Mouse (Mus musculus) liver, embryonic 15.5 days (tissue): ENCODE data around the gene Prr19. TPM values are rescaled to one million over a fixed set of nuclear protein-coding genes. Genes with fewer than 3 reads are reported as not detected.

ENCODE experiments used
- ATAC-seq: fragments of 200-750 bp; cut with Nextera tagmentation; 2 replicates; pipeline ENCODE4 v1.8.0; 2017; ENCODE audit warnings: moderate number of reproducible peaks, mild to moderate bottlenecking, moderate library complexity; ENCODE audit not compliant: insufficient read depth
- H3K27ac ChIP-seq: fragments of 300-500 bp; sonication (generic); replicated peaks from 2 replicates; pipeline ENCODE4 v1.5.1; 2015; ENCODE audit warnings: mild to moderate bottlenecking, inconsistent platforms
- H3K27me3 ChIP-seq: fragments of 300-500 bp; sonication (generic); 2 replicates; pipeline ENCODE4 v1.6.1; 2015; ENCODE audit warnings: mild to moderate bottlenecking, inconsistent platforms
- H3K36me3 ChIP-seq: fragments of 300-500 bp; sonication (generic); replicated peaks from 2 replicates; pipeline ENCODE4 v1.6.1; 2015; ENCODE audit warnings: moderate library complexity, mild to moderate bottlenecking, inconsistent platforms
- H3K4me1 ChIP-seq: fragments of 300-500 bp; sonication (generic); replicated peaks from 2 replicates; pipeline ENCODE4 v1.6.1; 2015; ENCODE audit warnings: inconsistent platforms
- H3K4me2 ChIP-seq: fragments of 300-500 bp; sonication (generic); 2 replicates; pipeline ENCODE4 v1.6.1; 2015; ENCODE audit warnings: moderate library complexity, mild to moderate bottlenecking, inconsistent platforms
- H3K4me3 ChIP-seq: fragments of 300-500 bp; sonication (generic); replicated peaks from 2 replicates; pipeline ENCODE4 v1.5.1; 2015; ENCODE audit warnings: mild to moderate bottlenecking, inconsistent platforms
- H3K9ac ChIP-seq: fragments of 300-500 bp; sonication (generic); 2 replicates; pipeline ENCODE4 v1.6.1; 2015; ENCODE audit warnings: moderate library complexity, mild to moderate bottlenecking, inconsistent platforms
- H3K9me3 ChIP-seq: fragments of 300-500 bp; sonication (generic); replicated peaks from 2 replicates; pipeline ENCODE4 v1.6.1; 2016; ENCODE audit warnings: inconsistent platforms
- WGBS: fragments of 180-500 bp; shearing (Covaris S2); methylation state at CpG from one replicate; pipeline ENCODE4 v1.1.7; 2015; ENCODE audit warnings: mixed read lengths; ENCODE audit not compliant: insufficient replicate concordance; 5-methylcytosine and 5-hydroxymethylcytosine counted together
- polyA plus RNA-seq: library from polyadenylated mRNA; unstranded; fragments of >200 nt; fragmentation: Nextera tagmentation; extraction: Ambion mirVana; gene quantifications from 2 replicates; pipeline ENCODE4 v1.2.1, GENCODE M21; 2015

Gene Prr19
- polyA plus RNA-seq, 1 experiment from 2014 or later, result 0.07 TPM

- Histone ChIP-seq H3K27ac (no peak overlapping the region), H3K4me1 (peaks cover 48% of the 10 kb centered on the region), H3K4me3 (peak overlapping the region; percentile 82; the same call in 1 of the 2 replicates), H3K4me2 (0 out of 2 replicates have a peak overlapping the region, but pooled peaks have one; percentile 98), H3K27me3 (no peaks in the 10 kb centered on the region), H3K36me3 (peaks cover 53% of the 10 kb centered on the region), H3K9ac (no peak overlapping the region), H3K9me3 (no peaks in the 10 kb centered on the region)
- WGBS, result 77% methylated on average over 5 of the region's 5 CpGs
- no peak for ATAC-seq
Observed at GRCm38 (mm10) chr7:25284766-25285165, 16.4 kb upstream of the Prr19 start.

GRCm38 (mm10) chr7:25285511-25286238 lies 15.5 kb upstream of the Prr19 start:
- Histone ChIP-seq H3K4me3 (no peak overlapping the region), H3K27me3 (no peaks in the 10 kb centered on the region), H3K36me3 (peaks cover 62% of the 10 kb centered on the region), H3K4me1 (peaks cover 44% of the 10 kb centered on the region), H3K9me3 (no peaks in the 10 kb centered on the region), H3K4me2 (no peak overlapping the region), H3K27ac (no peak overlapping the region), H3K9ac (no peak overlapping the region)
- ATAC-seq, result no peak
- 85% methylated on average over 20 of the region's 20 CpGs for WGBS

GRCm38 (mm10) chr7:25286989-25287388 lies 14.2 kb upstream of the Prr19 start:
- no peak overlapping the region for H3K4me3 ChIP-seq
- WGBS, result 81% methylated on average over 8 of the region's 8 CpGs
- ATAC-seq, result no peak
- no peaks in the 10 kb centered on the region for H3K9me3 ChIP-seq
- H3K9ac ChIP-seq, result no peak overlapping the region
- H3K4me1 ChIP-seq, result peaks cover 38% of the 10 kb centered on the region
- no peak overlapping the region for H3K27ac ChIP-seq
- no peaks in the 10 kb centered on the region for H3K27me3 ChIP-seq
- no peak overlapping the region for H3K4me2 ChIP-seq
- H3K36me3 ChIP-seq, result peaks cover 76% of the 10 kb centered on the region

GRCm38 (mm10) chr7:25288011-25288410 lies 13.2 kb upstream of the Prr19 start:
- H3K9me3 ChIP-seq, result no peaks in the 10 kb centered on the region
- no peaks in the 10 kb centered on the region for H3K27me3 ChIP-seq
- no peak for ATAC-seq
- H3K27ac ChIP-seq, result no peak overlapping the region
- H3K4me3 ChIP-seq, result no peak overlapping the region
- peaks cover 32% of the 10 kb centered on the region for H3K4me1 ChIP-seq
- no peak overlapping the region for H3K4me2 ChIP-seq
- WGBS, result 92% methylated on average over 12 of the region's 12 CpGs
- no peak overlapping the region for H3K9ac ChIP-seq
- peaks cover 86% of the 10 kb centered on the region for H3K36me3 ChIP-seq

GRCm38 (mm10) chr7:25288721-25289120 lies 12.5 kb upstream of the Prr19 start:
- Histone ChIP-seq H3K9me3 (no peaks in the 10 kb centered on the region), H3K36me3 (peaks cover 93% of the 10 kb centered on the region), H3K27ac (no peak overlapping the region), H3K4me2 (no peak overlapping the region), H3K4me3 (no peak overlapping the region), H3K4me1 (peaks cover 25% of the 10 kb centered on the region), H3K9ac (no peak overlapping the region), H3K27me3 (no peaks in the 10 kb centered on the region)
- WGBS, result 85% methylated on average over 3 of the region's 3 CpGs
- ATAC-seq, result no peak

GRCm38 (mm10) chr7:25289925-25290324 lies 11.3 kb upstream of the Prr19 start:
- H3K9me3 ChIP-seq, result no peaks in the 10 kb centered on the region
- 89% methylated on average over 3 of the region's 3 CpGs for WGBS
- H3K27ac ChIP-seq, result no peak overlapping the region
- H3K9ac ChIP-seq, result no peak overlapping the region
- H3K27me3 ChIP-seq, result no peaks in the 10 kb centered on the region
- ATAC-seq, result no peak
- peaks cover 93% of the 10 kb centered on the region for H3K36me3 ChIP-seq
- peaks cover 13% of the 10 kb centered on the region; the same call in 1 of the 2 replicates for H3K4me1 ChIP-seq
- no peak overlapping the region for H3K4me2 ChIP-seq
- H3K4me3 ChIP-seq, result no peak overlapping the region

- ATAC-seq, result 0 out of 2 replicates have a peak, but pooled peaks have one; percentile 6
- Histone ChIP-seq H3K27me3 (no peaks in the 10 kb centered on the region), H3K9me3 (no peaks in the 10 kb centered on the region), H3K9ac (no peak overlapping the region), H3K27ac (no peak overlapping the region), H3K4me2 (no peak overlapping the region), H3K36me3 (peaks cover 88% of the 10 kb centered on the region), H3K4me3 (no peak overlapping the region), H3K4me1 (peaks cover 10% of the 10 kb centered on the region; the same call in 1 of the 2 replicates)
- WGBS, result 100% methylated on average over 1 of the region's 1 CpGs
Observed at GRCm38 (mm10) chr7:25290463-25290862, 10.7 kb upstream of the Prr19 start.

- 76% methylated on average over 2 of the region's 2 CpGs for WGBS
- Histone ChIP-seq H3K4me1 (peaks cover 10% of the 10 kb centered on the region; the same call in 1 of the 2 replicates), H3K4me3 (no peak overlapping the region), H3K27ac (no peak overlapping the region), H3K27me3 (no peaks in the 10 kb centered on the region), H3K4me2 (no peak overlapping the region), H3K9me3 (no peaks in the 10 kb centered on the region), H3K9ac (no peak overlapping the region), H3K36me3 (peaks cover 83% of the 10 kb centered on the region)
- ATAC-seq, result 0 out of 2 replicates have a peak, but pooled peaks have one; percentile 5
Observed at GRCm38 (mm10) chr7:25290911-25291310, 10.3 kb upstream of the Prr19 start.

- no peaks in the 10 kb centered on the region for H3K9me3 ChIP-seq
- H3K27ac ChIP-seq, result no peak overlapping the region
- ATAC-seq, result no peak
- no peaks in the 10 kb centered on the region for H3K27me3 ChIP-seq
- H3K4me3 ChIP-seq, result no peak overlapping the region
- WGBS, result 72% methylated on average over 7 of the region's 7 CpGs
- H3K36me3 ChIP-seq, result peaks cover 72% of the 10 kb centered on the region
- no peak overlapping the region for H3K4me2 ChIP-seq
- H3K9ac ChIP-seq, result no peak overlapping the region
- peaks cover 22% of the 10 kb centered on the region for H3K4me1 ChIP-seq
Observed at GRCm38 (mm10) chr7:25292107-25292506, 9.1 kb upstream of the Prr19 start.

- H3K4me2 ChIP-seq, result no peak overlapping the region
- H3K27ac ChIP-seq, result no peak overlapping the region
- peaks cover 60% of the 10 kb centered on the region for H3K36me3 ChIP-seq
- peaks cover 34% of the 10 kb centered on the region for H3K4me1 ChIP-seq
- no peak overlapping the region for H3K4me3 ChIP-seq
- H3K9me3 ChIP-seq, result no peaks in the 10 kb centered on the region
- no peak for ATAC-seq
- no peak overlapping the region for H3K9ac ChIP-seq
- WGBS, result 78% methylated on average over 10 of the region's 10 CpGs
- no peaks in the 10 kb centered on the region for H3K27me3 ChIP-seq
Observed at GRCm38 (mm10) chr7:25293191-25293739, 7.9 kb upstream of the Prr19 start.

GRCm38 (mm10) chr7:25294495-25294894 lies 6.7 kb upstream of the Prr19 start:
- Histone ChIP-seq H3K9me3 (no peaks in the 10 kb centered on the region), H3K36me3 (peaks cover 48% of the 10 kb centered on the region), H3K4me3 (no peak overlapping the region), H3K4me2 (no peak overlapping the region), H3K27me3 (no peaks in the 10 kb centered on the region), H3K4me1 (peaks cover 34% of the 10 kb centered on the region), H3K9ac (no peak overlapping the region), H3K27ac (no peak overlapping the region)
- 85% methylated on average over 4 of the region's 4 CpGs for WGBS
- ATAC-seq, result no peak
